Mouse (Mus musculus) left cerebral cortex, postnatal 10 days (tissue): Measurements from ENCODE around the gene Phf6. TPM values are rescaled to one million over a fixed set of nuclear protein-coding genes. Genes with fewer than 3 reads are reported as not detected.
"Not testable (repeated sequence)": the region's sequence is repeated elsewhere in the genome, so short reads cannot be mapped to it uniquely, and the experiment has no call there.

ENCODE experiments used
- DNase-seq, 2 experiments: peaks; one replicate each; pipeline ENCODE4 v3.0.0; 2021 to 2022; ENCODE audit warnings: low spot score in 2 of 2, mixed read lengths in 1 of 2; ENCODE audit errors: extremely low spot score in 1 of 2
- intact Hi-C: fragments of 180-260 bp; cut with DNase I; formaldehyde crosslinking; loops from one replicate; pipeline ENCODE4 v1.15.1; 2025
- total RNA-seq, 2 experiments: library from RNA; stranded (reverse); gene quantifications; 2 replicates each; pipeline ENCODE4 v1.2.3; 2021

Gene Phf6
- total RNA-seq, 2 experiments from 2014 or later: 21.0 to 21.5 TPM

- peak in 1 of 2 experiments; percentile 39 for DNase-seq
- intact Hi-C loops: no loop called here
Measured at GRCm38 (mm10) chrX:52971211-52972006, 59.3 kb downstream of the Phf6 start.

- intact Hi-C loops: no loop called here
Measured at GRCm38 (mm10) chrX:52972129-52972528, 60.1 kb downstream of the Phf6 start.

GRCm38 (mm10) chrX:52972680-52973079 is 60.6 kb downstream of the Phf6 start:
- DNase-seq: no peak
- intact Hi-C loops: no loop called here

More at GRCm38 (mm10) chrX:52972129-52972528, 60.1 kb downstream of the Phf6 start:
- no peak for DNase-seq

- intact Hi-C loops: no loop called here
- no peak for DNase-seq
Measured at GRCm38 (mm10) chrX:52978576-52978975, 66.5 kb downstream of the Phf6 start.

GRCm38 (mm10) chrX:52981378-52981777 is 69.3 kb downstream of the Phf6 start:
- intact Hi-C loops: no loop called here
- no peak for DNase-seq

GRCm38 (mm10) chrX:52987905-52988783 is 76.1 kb downstream of the Phf6 start, which contains the start of gene Hprt:
Gene Hprt, plus strand, starts transcription at chrX:52988137.
- intact Hi-C loops: no loop called here
- peak; percentile 68 to 92 for DNase-seq

GRCm38 (mm10) chrX:52994726-52995125 is 82.7 kb downstream of the Phf6 start:
- intact Hi-C loops, DNase-seq: not testable (repeated sequence)

GRCm38 (mm10) chrX:53004887-53005286 is 92.8 kb downstream of the Phf6 start:
- DNase-seq, intact Hi-C loops: not testable (repeated sequence)

- intact Hi-C loops: no loop called here
- DNase-seq: peak in 1 of 2 experiments; percentile 41
Measured at GRCm38 (mm10) chrX:53006062-53006461, 94.0 kb downstream of the Phf6 start.

Other genes with a start within 250 kb of the Phf6 start
- 1 to 10 TPM; 3.2 to 3.5 TPM for gene Ccdc160, start 121.1 kb upstream of the Phf6 start, total RNA-seq
- gene Hprt, start 75.9 kb downstream of the Phf6 start, total RNA-seq: 100 to 1,000 TPM; 135 to 160 TPM